Mouse (Mus musculus) Patski (cell line): ENCODE data around the gene Ino80d. TPM values are rescaled to one million over a fixed set of nuclear protein-coding genes. Genes with fewer than 3 reads are reported as not detected.
A peak's percentile ranks its signal among the peaks of the same experiment; 100 is the strongest.

Source experiments
- ATAC-seq: fragments of 100-300 bp; one replicate; pipeline ENCODE4 v1.8.0; 2021
- CTCF ChIA-PET: fragments of 350-600 bp; sonication (Branson Sonifier 250); formaldehyde crosslinking; loops from one replicate; lab custom pipeline; 2022; ENCODE audit warnings: inconsistent platforms; lab: Charles Lee
- POLR2A ChIA-PET: fragments of 350-600 bp; sonication (Branson Sonifier 250); formaldehyde crosslinking; loops from one replicate; lab custom pipeline; 2022; ENCODE audit warnings: antibody characterized with exemption, inconsistent platforms; lab: Charles Lee
- DNase-seq: peaks from one replicate; pipeline ENCODE4 v3.0.0-alpha.2; 2011; ENCODE audit warnings: low read depth, low spot score
- H3K27me3 ChIP-seq: fragments of 371-371 bp; one replicate; pipeline ENCODE4 v1.5.1; 2021
- CTCF ChIP-seq: fragments of 100-300 bp; IDR thresholded peaks from one replicate; pipeline ENCODE4 v1.5.1; 2021
- in situ Hi-C: fragments of 300-500 bp; cut with MboI; formaldehyde crosslinking; loops from 3 replicates; pipeline ENCODE4 v1.11.1; 2018; ENCODE audit warnings: low pct_unique_long_range_greater_than_20kb, mixed read lengths
- polyA plus RNA-seq: library from polyadenylated mRNA; unstranded; gene quantifications from one replicate; pipeline ENCODE4 v1.2.3, GENCODE M21; 2021

The Ino80d gene
- polyA plus RNA-seq, 1 experiment from 2014 or later, result 9.6 TPM

DNA sequence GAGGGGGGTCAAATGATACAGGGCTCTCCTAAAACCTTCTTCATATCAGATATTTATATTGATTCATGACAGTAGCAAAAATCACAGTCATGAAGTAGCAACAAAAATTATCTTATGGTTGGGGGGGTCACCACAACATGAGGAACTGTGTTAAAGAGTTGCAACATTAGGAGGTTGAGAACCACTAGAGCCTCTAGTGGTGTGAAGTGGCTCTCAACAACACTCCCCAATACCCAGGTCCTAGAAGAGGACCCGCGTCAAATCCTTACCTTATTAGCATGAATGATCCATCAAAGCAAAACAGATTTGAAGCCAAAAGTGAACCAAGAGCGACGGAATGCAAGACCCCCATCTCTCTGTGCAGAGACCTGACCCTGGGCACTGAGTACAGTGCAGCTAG lies 161.4 kb downstream of the Ino80d start:
- DNase-seq (no peak), ATAC-seq (no peak)
- POLR2A ChIA-PET, result no interaction called here
- CTCF ChIA-PET, result no interaction called here
- H3K27me3 ChIP-seq, result no peaks in the 10 kb centered on the region
- no peak for TF ChIP-seq CTCF
- in situ Hi-C loops, result loop anchor here (25.0 kb wide), 1 partner anchor 1016 kb away; no protein-coding TSS in a partner anchor

DNA sequence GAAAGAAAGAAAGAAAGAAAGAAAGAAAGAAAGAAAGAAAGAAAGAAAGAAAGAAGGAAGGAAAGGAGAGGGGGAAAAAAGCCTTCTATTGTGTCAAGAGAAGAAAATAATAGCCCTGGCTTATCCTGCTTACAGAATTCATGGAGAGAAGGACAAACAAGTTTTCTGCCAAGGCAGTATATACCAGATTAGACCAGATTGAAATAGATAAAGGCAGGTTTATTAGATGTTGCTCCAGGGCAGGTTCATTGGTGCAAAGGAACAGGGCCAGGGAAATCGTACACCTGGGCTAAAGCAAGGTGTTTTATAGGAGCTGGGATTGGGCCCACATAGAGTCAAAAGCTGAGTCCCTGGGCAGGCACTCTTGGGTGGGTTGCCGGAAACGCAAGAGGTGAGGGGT lies 162.1 kb downstream of the Ino80d start:
- CTCF ChIA-PET, result interaction anchor here (1.5 kb wide), 1 partner anchor 12 kb away, joined by 5 read pairs; no protein-coding TSS in a partner anchor
- in situ Hi-C loops, result loop anchor here (25.0 kb wide), 1 partner anchor 1015 kb away; no protein-coding TSS in a partner anchor
- DNase-seq, result no peak
- ATAC-seq, result no peak
- no peaks in the 10 kb centered on the region for H3K27me3 ChIP-seq
- POLR2A ChIA-PET, result no interaction called here
- no peak for TF ChIP-seq CTCF

DNA sequence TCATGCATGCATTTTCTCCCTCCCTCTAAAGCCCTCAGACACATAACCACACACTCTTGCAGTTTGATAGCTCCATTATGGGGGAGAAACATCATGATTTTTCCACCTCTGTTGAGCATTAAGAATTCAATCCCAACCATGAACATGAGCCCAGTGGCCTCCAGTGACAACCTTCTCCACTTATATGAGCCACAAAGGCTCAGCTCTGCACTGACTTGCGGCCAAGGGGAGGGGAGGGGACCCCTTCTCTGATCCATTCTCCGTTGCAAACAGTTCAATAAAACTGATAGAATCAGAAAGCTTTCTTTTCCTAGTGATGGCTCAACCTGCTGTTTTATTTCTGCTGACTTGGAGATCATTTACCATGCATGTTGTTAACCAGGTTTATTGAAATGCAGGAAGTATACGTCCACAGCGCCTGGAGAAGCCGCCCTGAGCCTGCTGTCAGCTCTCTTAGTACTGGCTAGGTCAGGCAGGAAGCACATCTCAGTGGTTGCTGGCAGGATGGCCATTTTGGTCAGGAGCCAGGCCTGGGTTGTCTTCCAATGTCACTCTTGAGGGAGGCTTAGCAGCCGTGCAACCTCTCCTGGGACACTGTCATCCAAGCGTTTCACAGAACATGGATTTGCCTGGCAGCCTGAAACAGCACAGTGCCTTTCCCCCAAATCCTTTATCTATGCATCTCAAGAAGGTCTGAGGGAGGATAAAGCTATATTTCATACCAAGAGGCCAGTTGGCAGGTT lies 163.2 kb downstream of the Ino80d start:
- in situ Hi-C loops, result loop anchor here (25.0 kb wide), 1 partner anchor 1014 kb away; no protein-coding TSS in a partner anchor
- ATAC-seq (peak; percentile 65), DNase-seq (no peak)
- no peak for TF ChIP-seq CTCF
- H3K27me3 ChIP-seq, result no peaks in the 10 kb centered on the region
- ChIA-PET POLR2A (interaction anchor here (0.6 kb wide), 1 partner anchor 247 kb away, joined by 5 read pairs; no protein-coding TSS in a partner anchor), CTCF (interaction anchor here (1.3 to 1.6 kb wide), 3 partner anchors 14 to 247 kb away, joined by 4 to 5 read pairs (median 5); no protein-coding TSS in a partner anchor)

DNA sequence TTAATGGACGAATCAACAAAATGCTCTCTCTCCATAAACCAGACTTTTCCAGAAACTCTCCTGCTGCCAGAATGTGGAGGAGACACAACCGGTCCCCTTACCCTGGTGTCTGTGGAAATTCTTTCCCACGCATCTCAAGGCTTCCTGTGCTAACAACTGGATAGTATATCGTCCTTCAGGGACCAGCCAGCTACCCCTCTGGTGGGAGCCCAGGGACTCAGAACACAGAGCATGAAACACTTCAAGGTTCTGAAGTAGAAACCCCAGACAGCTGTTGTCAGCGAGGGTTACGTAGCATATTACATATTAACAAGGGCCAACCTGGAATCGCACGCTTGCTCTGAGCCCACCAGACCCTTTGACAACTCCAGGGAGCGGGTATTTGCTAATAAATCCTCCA lies 163.9 kb downstream of the Ino80d start:
- POLR2A ChIA-PET, result no interaction called here
- ATAC-seq (no peak), DNase-seq (no peak)
- no peak for TF ChIP-seq CTCF
- H3K27me3 ChIP-seq, result no peaks in the 10 kb centered on the region
- CTCF ChIA-PET, result interaction anchor here (1.3 to 1.6 kb wide), 3 partner anchors 12 to 247 kb away, joined by 4 to 5 read pairs (median 4); no protein-coding TSS in a partner anchor
- in situ Hi-C loops, result loop anchor here (25.0 kb wide), 1 partner anchor 1013 kb away; no protein-coding TSS in a partner anchor

DNA sequence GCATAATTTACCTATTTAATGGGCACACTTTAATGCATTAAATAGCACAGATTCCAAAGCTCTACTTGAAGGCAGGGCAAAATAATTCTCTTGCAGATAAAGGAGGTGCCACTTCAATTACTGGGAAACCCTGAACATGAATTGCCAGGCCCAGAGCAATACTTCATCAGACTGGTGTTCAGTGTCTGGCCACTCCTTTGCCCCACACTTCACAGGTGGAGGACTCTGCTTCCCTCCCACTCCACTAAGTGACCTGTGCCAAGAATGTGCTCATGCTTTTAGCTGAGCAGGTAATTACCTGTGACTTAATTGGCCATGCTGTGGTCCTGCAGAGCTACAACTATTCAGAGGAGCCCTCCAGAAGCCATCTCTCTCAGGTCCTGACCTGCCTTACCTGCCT lies 166.7 kb downstream of the Ino80d start:
- ChIA-PET POLR2A (no interaction called here), CTCF (interaction anchor here (0.9 kb wide), 1 partner anchor 8 kb away, joined by 3 read pairs; no protein-coding TSS in a partner anchor)
- no peak for TF ChIP-seq CTCF
- in situ Hi-C loops, result no loop called here
- H3K27me3 ChIP-seq, result no peaks in the 10 kb centered on the region
- DNase-seq (no peak), ATAC-seq (no peak)

DNA sequence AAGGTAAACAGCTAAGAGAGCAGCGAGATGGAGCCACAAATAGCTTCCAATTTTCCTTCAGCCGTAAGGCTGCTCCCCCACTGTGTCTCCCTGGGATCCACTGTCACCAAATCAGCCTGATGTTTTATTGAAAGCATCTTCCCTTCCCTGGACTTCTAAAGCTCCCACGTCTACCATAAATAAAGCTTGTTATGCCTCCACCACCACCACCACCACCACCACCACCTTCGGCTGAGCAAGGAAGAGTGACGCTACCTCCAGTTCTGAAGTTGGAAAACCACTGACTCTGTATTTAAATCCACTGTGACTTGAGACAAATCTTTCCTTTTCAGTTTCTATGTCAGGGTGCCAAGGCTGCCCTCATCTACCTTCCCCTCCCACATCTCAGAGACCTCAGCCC lies 167.5 kb downstream of the Ino80d start:
- in situ Hi-C loops, result no loop called here
- no peak for TF ChIP-seq CTCF
- H3K27me3 ChIP-seq, result no peaks in the 10 kb centered on the region
- POLR2A ChIA-PET, result no interaction called here
- DNase-seq (no peak), ATAC-seq (no peak)
- CTCF ChIA-PET, result no interaction called here

DNA sequence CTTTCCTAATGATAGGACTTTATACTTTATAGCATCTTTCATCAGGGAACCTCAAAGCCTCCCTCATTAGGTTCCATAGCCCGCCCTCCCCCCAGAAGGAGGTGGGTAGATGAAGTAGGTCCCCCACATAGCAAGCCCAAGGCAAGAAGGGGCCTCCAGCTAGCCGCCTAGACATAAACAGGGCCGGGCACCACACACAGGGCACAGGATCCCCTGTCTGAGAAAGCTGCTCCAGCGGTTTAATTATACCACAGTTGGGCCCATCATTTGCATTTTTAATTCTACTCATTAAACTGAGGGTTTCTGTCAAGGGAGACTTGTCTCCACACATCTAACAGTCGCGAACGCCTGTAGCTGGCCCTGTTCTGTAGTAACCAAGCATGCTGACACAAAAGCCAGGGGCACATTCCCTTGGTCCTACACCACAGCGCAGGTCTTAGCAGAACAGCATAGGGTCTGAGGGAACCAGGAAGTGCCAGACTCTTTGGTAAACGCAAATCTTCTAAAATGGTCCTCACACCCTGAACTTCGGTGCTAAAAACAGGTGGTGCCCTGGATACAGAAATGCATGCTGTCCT lies 179.6 kb downstream of the Ino80d start:
- ATAC-seq, result no peak
- ChIA-PET CTCF (interaction anchor here (1.6 kb wide), 1 partner anchor 30 kb away, joined by 4 read pairs; no protein-coding TSS in a partner anchor), POLR2A (no interaction called here)
- no peak for TF ChIP-seq CTCF
- in situ Hi-C loops, result loop anchor here (5.0 kb wide), 2 partner anchors 148 to 233 kb away; partner anchors contain the start of gene Nrp2
- no peak for DNase-seq
- H3K27me3 ChIP-seq, result no peaks in the 10 kb centered on the region

DNA sequence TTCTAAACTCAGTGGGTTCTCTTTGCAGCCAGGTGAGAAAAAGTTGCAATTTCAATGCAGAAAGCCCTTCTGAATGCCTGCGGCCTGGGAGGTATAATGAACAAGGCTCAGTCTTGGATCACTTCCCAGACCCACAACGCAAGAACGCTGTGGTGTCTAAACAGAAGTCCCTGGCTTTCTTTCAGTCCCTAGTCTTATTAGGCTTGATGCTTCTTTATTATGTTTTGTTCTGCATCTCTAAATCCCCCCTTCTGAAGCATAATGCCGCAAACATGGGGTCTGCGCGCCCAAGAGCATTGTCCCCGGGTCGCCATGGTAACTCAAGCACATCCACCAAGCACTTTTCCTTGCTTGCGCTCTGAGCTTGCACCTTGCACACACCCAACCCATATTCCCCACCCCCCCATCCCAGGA lies 180.4 kb downstream of the Ino80d start:
- ChIA-PET POLR2A (no interaction called here), CTCF (interaction anchor here (0.8 to 1.6 kb wide), 2 partner anchors 31 to 32 kb away, joined by 3 to 4 read pairs; no protein-coding TSS in a partner anchor)
- in situ Hi-C loops, result loop anchor here (5.0 kb wide), 2 partner anchors 147 to 232 kb away; partner anchors contain the start of gene Nrp2
- ATAC-seq, result no peak
- no peaks in the 10 kb centered on the region for H3K27me3 ChIP-seq
- TF ChIP-seq CTCF, result no peak
- no peak for DNase-seq

DNA sequence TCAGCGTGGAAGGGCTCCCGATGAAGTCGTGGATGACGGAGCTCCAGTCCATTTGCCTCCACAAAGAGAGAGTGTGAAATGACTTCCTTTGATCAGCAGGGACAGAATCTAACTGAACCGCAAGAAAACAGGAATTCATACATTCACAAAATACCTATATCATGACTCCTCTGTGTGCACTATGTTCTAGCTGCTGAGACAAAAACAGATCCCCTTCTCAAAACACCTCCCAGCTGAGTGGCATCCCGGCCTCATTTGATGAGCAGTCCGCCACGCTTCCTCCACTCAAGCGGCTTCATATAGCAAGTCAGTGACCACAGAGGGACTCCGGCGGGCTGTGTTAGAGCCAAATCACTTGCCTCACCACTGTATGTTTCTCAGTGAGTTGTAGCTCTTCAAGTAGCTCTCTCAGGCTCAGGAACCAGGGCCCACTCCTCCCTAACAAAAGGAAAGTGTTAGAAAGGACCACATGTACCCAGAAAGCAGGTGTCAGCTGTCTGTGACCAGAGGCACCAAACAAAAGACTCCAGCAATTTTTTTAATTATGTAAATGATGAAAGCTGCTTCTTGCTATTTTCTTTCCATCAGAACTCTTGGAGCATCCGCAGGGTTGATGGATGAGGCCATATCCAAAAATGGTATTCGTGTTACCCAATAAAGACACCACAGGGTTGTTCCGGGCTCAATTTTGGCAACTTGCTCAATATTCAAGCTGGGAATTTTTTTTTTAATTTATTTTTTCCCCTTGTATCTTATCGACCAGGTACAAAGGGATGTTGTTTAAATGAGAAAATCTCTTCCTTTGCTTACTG lies 181.0 kb downstream of the Ino80d start:
- ATAC-seq (peak; percentile 61), DNase-seq (peak; percentile 17)
- TF ChIP-seq CTCF, result no peak
- no peaks in the 10 kb centered on the region for H3K27me3 ChIP-seq
- ChIA-PET POLR2A (interaction anchor here (0.6 kb wide), 1 partner anchor 33 kb away, joined by 3 read pairs; no protein-coding TSS in a partner anchor), CTCF (interaction anchor here (0.8 to 1.1 kb wide), 2 partner anchors 31 to 33 kb away, joined by 3 read pairs; no protein-coding TSS in a partner anchor)
- in situ Hi-C loops, result loop anchor here (5.0 kb wide), 2 partner anchors 146 to 231 kb away; partner anchors contain the start of gene Nrp2

DNA sequence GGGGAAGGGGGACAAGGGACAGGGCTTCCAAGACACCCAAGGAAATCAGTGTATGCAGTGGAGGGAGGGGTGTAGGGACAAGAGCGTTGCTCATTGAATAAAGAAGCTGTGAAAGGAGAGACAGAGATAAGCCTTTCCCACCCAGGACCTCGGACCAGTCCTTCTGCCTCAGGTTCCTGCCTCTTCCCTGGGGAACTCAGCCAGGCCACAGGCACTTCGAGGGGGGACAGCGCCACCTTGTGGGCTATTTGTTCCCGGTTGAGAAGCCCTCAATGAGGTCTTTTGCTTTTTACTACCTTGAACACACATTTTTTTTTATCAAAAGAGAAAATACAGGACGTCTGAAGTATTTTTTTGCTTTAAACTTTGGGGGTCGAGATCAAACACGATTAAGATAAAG lies 185.0 kb downstream of the Ino80d start:
- DNase-seq, result peak; percentile 13
- ATAC-seq, result no peak
- in situ Hi-C loops, result no loop called here
- POLR2A ChIA-PET, result interaction anchor here (0.6 kb wide), 1 partner anchor 227 kb away, joined by 3 read pairs; no protein-coding TSS in a partner anchor
- TF ChIP-seq CTCF, result peak; percentile 93
- H3K27me3 ChIP-seq, result no peaks in the 10 kb centered on the region
- CTCF ChIA-PET, result interaction anchor here (2.1 kb wide), 1 partner anchor 143 kb away, joined by 8 read pairs; no protein-coding TSS in a partner anchor
